Mouse (Mus musculus) kidney, postnatal 0 days (tissue): Measurements from ENCODE around the gene Caly. TPM values are rescaled to one million over a fixed set of nuclear protein-coding genes. Genes with fewer than 3 reads are reported as not detected.

Source experiments
- ATAC-seq: fragments of 200-750 bp; cut with Nextera tagmentation; replicated peaks from 2 replicates; pipeline ENCODE4 v1.8.0; 2017; ENCODE audit warnings: low read depth, moderate number of reproducible peaks, moderate TSS enrichment, moderate library complexity; ENCODE audit not compliant: low FRiP score
- DNase-seq: peaks from one replicate; pipeline ENCODE4 v3.0.0-alpha.2; 2016; ENCODE audit warnings: low spot score
- H3K27ac ChIP-seq: fragments of 300-500 bp; sonication (generic); 2 replicates; pipeline ENCODE4 v1.5.1; 2014; ENCODE audit warnings: mild to moderate bottlenecking
- H3K27me3 ChIP-seq: fragments of 300-500 bp; sonication (generic); 2 replicates; pipeline ENCODE4 v1.6.1; 2014; ENCODE audit warnings: low read length, mixed read lengths; ENCODE audit not compliant: insufficient read depth
- H3K36me3 ChIP-seq: fragments of 300-500 bp; sonication (generic); 2 replicates; pipeline ENCODE4 v1.6.1; 2014; ENCODE audit warnings: low read length, mixed read lengths; ENCODE audit not compliant: insufficient read depth
- H3K4me1 ChIP-seq: fragments of 300-500 bp; sonication (generic); replicated peaks from 2 replicates; pipeline ENCODE4 v1.6.1; 2014; ENCODE audit warnings: antibody characterized with exemption, low read length, mixed read lengths; ENCODE audit not compliant: insufficient read depth
- H3K4me2 ChIP-seq: fragments of 300-500 bp; sonication (generic); 2 replicates; pipeline ENCODE4 v1.6.1; 2014; ENCODE audit warnings: mild to moderate bottlenecking, low read length, moderate library complexity, mixed read lengths
- H3K4me3 ChIP-seq: fragments of 300-500 bp; sonication (generic); replicated peaks from 2 replicates; pipeline ENCODE4 v1.5.1; 2014; ENCODE audit warnings: low read depth, low read length
- H3K9ac ChIP-seq: fragments of 300-500 bp; sonication (generic); 2 replicates; pipeline ENCODE4 v1.6.1; 2014; ENCODE audit warnings: low read depth, low read length
- H3K9me3 ChIP-seq: fragments of 300-500 bp; sonication (generic); replicated peaks from 2 replicates; pipeline ENCODE4 v1.6.1; 2016; ENCODE audit warnings: low read length, inconsistent platforms, mixed read lengths
- CTCF ChIP-seq: IDR thresholded peaks from 2 replicates; pipeline ENCODE4 v1.5.1; 2016; ENCODE audit warnings: antibody characterized with exemption, low read depth, mild to moderate bottlenecking, moderate library complexity
- WGBS: fragments of 180-500 bp; shearing (Covaris S2); extraction: QIAGEN DNeasy Blood & Tissue Kit; methylation state at CpG from one replicate; pipeline ENCODE4 v1.1.7; 2014; 5-methylcytosine and 5-hydroxymethylcytosine counted together
- polyA plus RNA-seq: library from polyadenylated mRNA; unstranded; fragments of >200 nt; fragmentation: Nextera tagmentation; extraction: Ambion mirVana; gene quantifications from 2 replicates; pipeline ENCODE4 v1.2.1, GENCODE M21; 2015

Gene Caly
- 0.89 and 1.1 TPM in 2 replicates for polyA plus RNA-seq

DNA sequence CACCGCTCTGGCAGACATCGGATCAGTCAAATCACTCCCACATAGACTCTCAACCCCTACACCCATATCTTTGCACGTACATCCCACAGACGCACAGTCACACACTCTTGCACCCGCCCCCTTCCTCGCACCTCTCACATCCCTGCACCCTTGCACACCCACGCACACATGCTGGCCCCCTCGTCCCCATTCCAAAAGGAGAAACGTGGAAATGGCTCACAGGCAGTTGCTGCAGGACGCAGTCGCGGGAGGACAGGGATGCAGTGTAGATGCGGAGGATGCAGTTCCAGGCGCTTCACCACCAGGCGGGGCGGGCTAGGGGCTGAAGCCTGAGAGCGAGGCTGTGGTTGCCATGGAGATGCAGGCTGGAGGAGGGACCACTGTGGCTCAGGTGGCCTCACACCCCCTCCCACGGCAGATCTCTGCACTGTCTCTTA, at the start of gene Caly:
TSS of gene Caly (minus strand) at position 307 of the 437 bp plus-strand sequence.
- peak; percentile 69 for TF ChIP-seq CTCF
- H3K36me3 ChIP-seq, result no peaks in the 10 kb centered on the region
- DNase-seq, result peak; percentile 83
- no peak within 1 kb of the TSS for H3K4me3 ChIP-seq
- no peak within 1 kb of the TSS for H3K9ac ChIP-seq
- ATAC-seq, result peak; percentile 72
- H3K27ac ChIP-seq, result no peak within 1 kb of the TSS
- H3K4me2 ChIP-seq, result no peak within 1 kb of the TSS
- 3% methylated on average over 18 of the region's 18 CpGs for WGBS
- no peaks in the 10 kb centered on the region for H3K9me3 ChIP-seq
- H3K27me3 ChIP-seq, result peaks cover 32% of the 10 kb centered on the region
- no peaks in the 10 kb centered on the region for H3K4me1 ChIP-seq

DNA sequence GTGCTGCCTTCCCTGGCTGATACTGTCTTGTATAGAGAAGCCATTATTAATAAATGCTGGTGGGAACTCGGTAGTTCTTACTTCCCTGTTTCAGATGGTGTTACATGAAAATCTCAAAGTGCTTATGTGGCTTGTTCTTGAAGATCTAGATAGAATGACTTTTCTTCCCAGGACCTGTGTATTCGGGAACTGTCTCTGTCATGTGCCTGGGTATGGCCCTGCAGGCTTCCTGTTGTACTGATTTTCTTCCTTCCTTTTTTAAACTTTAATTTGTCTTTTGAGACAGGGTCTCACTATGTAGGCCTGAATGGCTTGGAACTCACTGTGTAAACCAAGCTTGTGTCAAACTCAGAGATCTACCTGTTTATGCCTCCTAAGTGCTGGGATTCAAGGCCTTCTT, 45.6 kb upstream of the Caly start:
- no peak overlapping the region for H3K27ac ChIP-seq
- H3K36me3 ChIP-seq, result peaks cover 12% of the 10 kb centered on the region; the same call in 1 of the 2 replicates
- H3K9me3 ChIP-seq, result no peaks in the 10 kb centered on the region
- no peak for TF ChIP-seq CTCF
- DNase-seq (no peak), ATAC-seq (no peak)
- H3K4me3 ChIP-seq, result no peak overlapping the region
- no peak overlapping the region for H3K4me2 ChIP-seq
- H3K27me3 ChIP-seq, result no peaks in the 10 kb centered on the region
- H3K9ac ChIP-seq, result no peak overlapping the region
- 81% methylated on average over 2 of the region's 2 CpGs for WGBS
- H3K4me1 ChIP-seq, result no peaks in the 10 kb centered on the region; the same call in 1 of the 2 replicates

DNA sequence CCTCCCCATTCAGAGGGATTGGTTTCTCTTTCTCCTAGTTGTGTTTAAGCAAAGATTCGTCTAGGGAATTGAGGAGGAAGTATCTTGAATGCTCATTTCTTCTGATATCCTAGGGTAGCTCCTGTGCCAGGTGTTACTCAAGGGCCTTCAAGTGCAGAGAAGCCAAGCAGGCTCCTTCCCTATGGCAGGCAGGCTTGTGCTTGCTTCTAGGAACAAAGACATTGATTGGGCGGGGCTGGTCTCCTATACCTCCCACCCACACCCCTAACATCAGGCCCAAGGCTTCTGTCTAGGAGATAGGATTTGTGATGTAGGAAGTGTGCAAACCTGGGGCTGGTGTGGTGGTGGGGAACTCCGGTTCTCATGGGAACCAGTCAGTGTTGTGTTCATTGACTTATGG, 44.6 kb upstream of the Caly start:
- DNase-seq, result no peak
- no peak for TF ChIP-seq CTCF
- 94% methylated on average over 3 of the region's 3 CpGs for WGBS
- no peak overlapping the region for H3K27ac ChIP-seq
- no peaks in the 10 kb centered on the region for H3K27me3 ChIP-seq
- H3K9ac ChIP-seq, result no peak overlapping the region
- no peak for ATAC-seq
- no peak overlapping the region for H3K4me3 ChIP-seq
- no peaks in the 10 kb centered on the region; the same call in 1 of the 2 replicates for H3K4me1 ChIP-seq
- H3K9me3 ChIP-seq, result no peaks in the 10 kb centered on the region
- no peak overlapping the region for H3K4me2 ChIP-seq
- peaks cover 12% of the 10 kb centered on the region; the same call in 1 of the 2 replicates for H3K36me3 ChIP-seq

DNA sequence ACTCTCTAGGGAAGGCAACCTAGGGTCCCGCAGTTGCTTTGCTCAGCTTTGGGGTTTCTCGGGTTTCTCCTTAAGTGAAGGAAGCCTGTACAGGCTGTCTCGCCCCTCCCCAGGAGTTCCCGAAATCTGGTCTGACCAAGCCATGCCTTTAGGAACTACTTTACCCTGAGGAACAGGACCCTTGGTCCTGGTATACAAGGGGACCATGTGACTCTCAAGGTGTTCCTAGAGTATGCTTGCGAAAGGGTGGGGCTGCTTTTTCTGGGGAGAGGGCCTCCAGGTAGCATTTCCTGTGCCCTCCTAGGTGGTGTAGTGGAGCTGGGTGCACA, 43.6 kb upstream of the Caly start:
- peak overlapping the region; percentile 91 for H3K9ac ChIP-seq

DNA sequence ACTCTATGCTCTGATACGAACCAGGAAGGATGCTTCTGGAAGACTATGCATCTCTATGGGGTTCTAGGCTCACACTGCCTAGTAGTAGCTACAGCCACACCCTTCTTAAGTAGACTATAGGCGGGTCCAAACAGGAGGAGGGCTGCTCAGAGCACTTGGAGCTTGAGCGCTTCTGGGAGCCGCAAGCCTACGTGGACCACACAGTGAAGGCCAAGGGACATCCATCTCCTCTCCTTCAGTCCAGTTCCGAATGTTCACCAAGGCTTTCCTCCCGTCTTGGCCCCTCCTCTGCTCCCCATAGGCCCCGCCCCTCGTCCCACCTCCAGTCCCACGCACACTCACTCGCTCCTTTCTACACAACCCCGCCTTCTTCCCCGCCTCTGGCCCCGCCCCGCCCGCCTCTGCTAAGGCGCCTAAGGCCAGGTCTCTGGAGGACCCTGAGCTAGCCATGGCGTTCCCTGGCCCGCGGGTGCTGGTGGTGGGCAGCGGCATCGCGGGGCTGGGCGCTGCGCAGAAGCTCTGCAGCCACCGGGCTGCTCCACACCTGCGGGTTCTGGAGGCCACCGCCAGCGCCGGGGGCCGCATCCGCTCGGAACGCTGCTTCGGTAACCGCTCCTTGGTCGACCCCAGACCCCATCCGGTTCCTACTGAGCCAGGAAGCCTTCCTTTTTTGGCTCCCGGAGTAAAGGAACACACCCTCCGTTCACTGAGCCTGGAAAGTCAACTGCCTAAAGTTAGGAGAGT, 43.1 kb upstream of the Caly start:
- Histone ChIP-seq H3K27ac (peak overlapping the region; percentile 73), H3K36me3 (peaks cover 9% of the 10 kb centered on the region; the same call in 1 of the 2 replicates), H3K9me3 (no peaks in the 10 kb centered on the region), H3K4me1 (no peaks in the 10 kb centered on the region; the same call in 1 of the 2 replicates), H3K4me3 (peak overlapping the region; percentile 84), H3K27me3 (no peaks in the 10 kb centered on the region), H3K9ac (peak overlapping the region; percentile 91), H3K4me2 (peak overlapping the region; percentile 86)
- no peak for TF ChIP-seq CTCF
- DNase-seq (peak; percentile 98), ATAC-seq (peak; percentile 97)
- whole genome bisulfite sequencing, result 2% methylated on average over 40 of the region's 40 CpGs

More for the DNA sequence above, 43.6 kb upstream of the Caly start:
- no peaks in the 10 kb centered on the region for H3K27me3 ChIP-seq
- H3K9me3 ChIP-seq, result no peaks in the 10 kb centered on the region
- ATAC-seq (no peak; the same call in none of the 2 replicates), DNase-seq (no peak)
- peak overlapping the region; percentile 86 for H3K4me2 ChIP-seq
- WGBS, result 12% methylated on average over 5 of the region's 5 CpGs
- H3K4me1 ChIP-seq, result no peaks in the 10 kb centered on the region; the same call in 1 of the 2 replicates
- H3K36me3 ChIP-seq, result peaks cover 12% of the 10 kb centered on the region; the same call in 1 of the 2 replicates
- peak overlapping the region; percentile 73 for H3K27ac ChIP-seq
- no peak for TF ChIP-seq CTCF
- H3K4me3 ChIP-seq, result peak overlapping the region; percentile 84

DNA sequence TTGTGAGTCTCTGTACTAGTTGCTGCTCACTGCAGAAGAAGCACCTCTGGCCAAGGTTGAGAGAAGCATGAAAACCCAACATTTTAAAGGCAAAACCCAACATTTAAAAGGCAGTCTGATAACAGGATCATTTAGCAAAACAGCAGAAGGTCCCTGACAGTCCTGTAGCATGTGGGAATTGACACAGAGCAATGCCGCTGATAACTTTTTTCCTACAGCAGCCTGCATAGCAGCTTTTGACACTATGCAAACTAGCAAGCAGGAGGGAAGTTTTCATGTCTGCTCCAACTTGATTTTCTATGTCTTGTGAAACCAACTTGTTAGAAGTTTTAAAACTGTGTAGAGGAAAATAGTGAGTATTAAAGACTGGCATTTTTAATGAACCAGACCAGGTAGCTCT, 42.0 kb upstream of the Caly start:
- DNase-seq (no peak), ATAC-seq (no peak)
- WGBS, result 91% methylated on average over 1 of the region's 1 CpGs
- no peaks in the 10 kb centered on the region for H3K36me3 ChIP-seq
- H3K4me1 ChIP-seq, result no peaks in the 10 kb centered on the region; the same call in 1 of the 2 replicates
- TF ChIP-seq CTCF, result no peak
- no peaks in the 10 kb centered on the region for H3K27me3 ChIP-seq
- no peak overlapping the region for H3K4me3 ChIP-seq
- no peak overlapping the region for H3K27ac ChIP-seq
- H3K4me2 ChIP-seq, result no peak overlapping the region
- H3K9me3 ChIP-seq, result no peaks in the 10 kb centered on the region
- H3K9ac ChIP-seq, result no peak overlapping the region
